Mouse (Mus musculus) left cerebral cortex, postnatal 10 days (tissue): ENCODE data around the gene Rab3a. TPM values are rescaled to one million over a fixed set of nuclear protein-coding genes. Genes with fewer than 3 reads are reported as not detected.

Source experiments
- DNase-seq, 2 experiments: peaks; one replicate each; pipeline ENCODE4 v3.0.0; 2021 to 2022; ENCODE audit warnings: low spot score in 2 of 2, mixed read lengths in 1 of 2; ENCODE audit errors: extremely low spot score in 1 of 2
- intact Hi-C: fragments of 180-260 bp; cut with DNase I; formaldehyde crosslinking; loops from one replicate; pipeline ENCODE4 v1.15.1; 2025
- total RNA-seq, 2 experiments: library from RNA; stranded (reverse); gene quantifications; 2 replicates each; pipeline ENCODE4 v1.2.3; 2021

Gene Rab3a
- total RNA-seq, 2 experiments from 2014 or later, result 756 to 791 TPM

DNA sequence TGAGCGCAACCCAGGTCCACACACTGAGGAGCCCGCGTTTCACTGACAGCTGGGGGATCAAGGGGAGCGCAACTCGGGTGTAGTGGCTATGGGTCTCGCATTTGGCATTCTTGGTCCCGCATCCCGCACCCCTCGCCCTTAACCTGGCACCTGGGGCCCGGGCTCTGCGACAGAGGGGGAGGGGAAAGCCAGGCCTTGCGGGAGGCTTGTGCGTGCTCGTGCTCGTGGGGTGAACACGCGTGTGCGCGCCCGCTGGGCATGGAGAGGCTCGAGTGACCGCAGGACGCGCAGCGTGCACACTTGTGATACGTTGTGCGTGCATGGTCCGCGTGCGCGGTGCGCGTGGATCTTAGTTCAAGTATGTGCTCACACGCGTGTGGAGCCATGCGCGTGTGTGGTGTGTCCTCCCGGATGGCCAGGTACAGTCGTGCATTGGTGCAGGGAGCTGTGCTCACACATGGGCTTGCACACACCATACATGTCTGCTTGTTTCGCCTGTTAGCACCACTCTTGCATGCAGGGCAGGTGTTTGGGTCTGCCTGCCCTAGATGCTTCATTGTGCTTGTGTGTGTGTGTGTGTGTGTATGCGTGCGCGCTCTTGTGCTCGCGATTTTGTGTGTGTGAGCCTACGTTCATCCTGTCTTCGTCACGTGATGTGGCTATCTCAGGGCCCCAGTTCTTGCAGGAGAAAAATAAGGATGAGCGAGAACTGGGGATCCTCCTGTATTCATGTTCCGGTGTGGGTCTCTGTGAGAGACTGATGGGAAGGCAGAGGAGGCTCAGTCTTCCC, 587 bp downstream of the Rab3a start:
- intact Hi-C loops, result no loop called here
- DNase-seq, result peak; percentile 79 to 90

DNA sequence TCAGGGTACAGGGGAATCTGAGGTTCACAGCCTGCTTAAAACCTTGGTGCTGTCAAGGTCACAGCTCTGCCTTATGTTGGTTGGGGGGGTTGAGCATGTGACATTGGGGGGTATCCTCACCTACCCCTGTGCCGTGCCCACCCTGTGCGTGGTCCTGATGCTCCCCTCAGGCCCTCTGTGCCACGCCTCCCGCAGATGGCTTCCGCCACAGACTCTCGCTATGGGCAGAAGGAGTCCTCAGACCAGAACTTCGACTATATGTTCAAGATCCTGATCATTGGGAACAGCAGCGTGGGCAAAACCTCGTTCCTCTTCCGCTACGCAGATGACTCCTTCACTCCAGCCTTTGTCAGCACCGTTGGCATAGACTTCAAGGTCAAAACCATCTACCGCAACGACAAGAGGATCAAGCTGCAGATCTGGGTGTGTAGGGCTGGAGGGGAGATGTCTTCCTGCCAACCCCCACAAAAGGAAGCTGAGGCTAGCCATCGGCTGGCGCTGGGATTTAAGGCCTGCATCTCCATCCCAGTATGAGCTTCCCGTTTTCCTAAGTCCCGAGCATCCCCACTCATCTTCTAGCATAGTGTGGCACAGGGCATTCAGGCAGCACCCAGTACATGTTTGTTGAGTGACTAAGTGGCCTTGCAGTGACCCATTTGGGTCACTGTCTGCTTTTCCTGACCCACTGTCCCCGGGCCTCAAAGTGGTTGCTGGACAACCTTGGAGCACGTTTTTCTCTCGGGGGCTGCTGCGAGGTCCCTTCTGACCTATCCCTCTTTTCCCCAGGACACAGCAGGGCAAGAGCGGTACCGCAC, 1.4 kb downstream of the Rab3a start:
- intact Hi-C loops, result no loop called here

GRCm38 (mm10) chr8:70756476-70757040, 2.1 kb downstream of the Rab3a start:
- intact Hi-C loops, result no loop called here
- DNase-seq, result peak; percentile 3 to 22

More for the DNA sequence above, 1.4 kb downstream of the Rab3a start:
- peak; percentile 4 to 47 for DNase-seq

GRCm38 (mm10) chr8:70757523-70758307, 3.2 kb downstream of the Rab3a start:
- intact Hi-C loops, result no loop called here
- peak in 1 of 2 experiments; percentile 61 for DNase-seq

- no peak for DNase-seq
- intact Hi-C loops, result no loop called here
Measured at GRCm38 (mm10) chr8:70758308-70758615, 3.8 kb downstream of the Rab3a start.

- intact Hi-C loops, result no loop called here
- DNase-seq, result peak in 1 of 2 experiments; percentile 56
Measured at GRCm38 (mm10) chr8:70758616-70759561, 4.4 kb downstream of the Rab3a start.

- intact Hi-C loops, result loop anchor here (5.0 kb wide), 1 partner anchor 82 kb away; no protein-coding TSS in a partner anchor
- DNase-seq, result no peak
Measured at GRCm38 (mm10) chr8:70760350-70760749, 5.9 kb downstream of the Rab3a start.

DNA sequence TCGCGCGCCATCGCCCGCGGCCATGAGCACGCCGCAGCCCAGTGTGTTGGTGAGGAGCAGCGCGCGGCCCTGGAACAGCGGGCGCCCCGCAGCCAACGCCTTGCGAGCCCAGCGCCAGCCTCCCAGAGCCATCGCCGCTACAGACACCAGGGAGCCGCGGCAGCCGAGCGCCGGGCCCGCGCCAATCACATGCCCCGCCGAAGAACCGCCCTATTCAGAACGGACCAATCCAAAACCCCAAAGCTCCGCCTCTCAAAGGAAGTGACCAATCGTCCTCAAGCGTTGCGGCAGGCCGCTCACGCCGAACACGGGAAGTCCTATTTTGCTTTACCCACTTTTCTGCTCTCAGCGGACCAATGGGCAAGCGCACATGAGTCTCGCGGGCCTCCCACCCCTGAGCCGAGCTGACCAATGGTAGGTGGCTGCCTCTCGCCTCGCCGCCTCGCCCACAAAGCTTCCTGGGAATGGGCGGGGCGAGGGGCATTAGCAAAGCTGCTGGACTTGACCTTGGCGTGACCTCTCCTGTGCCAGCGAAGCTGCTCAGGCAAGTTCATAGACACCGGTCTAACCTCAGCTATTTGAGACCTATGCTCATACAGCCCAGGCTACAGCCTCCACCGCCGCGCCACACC, 6.4 kb downstream of the Rab3a start, which contains the start of gene Mpv17l2:
Gene Mpv17l2, minus strand, starts transcription at position 172 of the 632 bp plus-strand sequence.
- intact Hi-C loops, result loop anchor here (5.0 kb wide), 1 partner anchor 81 kb away; no protein-coding TSS in a partner anchor
- peak; percentile 96 to 99 for DNase-seq

DNA sequence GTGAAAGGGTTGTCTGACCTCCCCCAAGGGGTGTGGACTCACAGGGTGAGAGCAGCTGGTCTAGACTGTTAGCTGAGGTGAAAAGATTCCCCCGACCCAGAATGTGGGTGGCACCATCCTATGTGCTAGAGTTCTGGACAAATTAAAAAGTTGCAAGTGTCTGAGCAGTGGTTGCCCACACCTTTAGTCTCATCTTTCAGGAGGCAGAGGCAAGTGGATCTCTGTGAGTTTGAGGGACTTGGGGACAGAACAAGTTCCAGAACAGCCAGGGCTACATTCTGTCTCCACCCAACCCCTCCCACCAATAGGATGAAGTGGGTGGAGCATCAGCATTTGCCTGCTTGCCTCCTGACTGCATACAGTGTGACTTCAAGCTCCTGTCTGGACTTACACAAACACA, 7.6 kb downstream of the Rab3a start:
- intact Hi-C loops, result loop anchor here (5.0 kb wide), 1 partner anchor 80 kb away; no protein-coding TSS in a partner anchor
- DNase-seq, result no peak

DNA sequence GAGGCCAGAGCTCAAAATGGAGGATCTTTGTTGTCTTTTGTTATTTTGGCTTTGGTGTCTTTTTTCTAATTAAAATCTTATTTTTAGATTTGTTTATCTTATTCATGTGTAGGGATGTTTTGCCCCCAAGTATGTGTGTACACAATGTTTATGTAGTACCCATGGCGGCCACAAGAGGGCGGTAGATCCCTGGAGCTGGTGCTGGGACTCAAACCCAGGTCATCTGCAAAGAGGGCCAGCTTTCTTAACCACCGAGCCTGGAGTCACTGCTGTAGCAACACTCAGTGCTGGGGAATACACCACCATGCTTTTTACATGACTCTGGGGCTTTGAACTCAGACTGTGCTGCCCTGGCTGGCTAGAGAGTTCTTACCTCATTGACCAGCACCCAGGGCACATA, 8.9 kb downstream of the Rab3a start:
- intact Hi-C loops, result loop anchor here (5.0 kb wide), 1 partner anchor 79 kb away; no protein-coding TSS in a partner anchor
- no peak for DNase-seq

DNA sequence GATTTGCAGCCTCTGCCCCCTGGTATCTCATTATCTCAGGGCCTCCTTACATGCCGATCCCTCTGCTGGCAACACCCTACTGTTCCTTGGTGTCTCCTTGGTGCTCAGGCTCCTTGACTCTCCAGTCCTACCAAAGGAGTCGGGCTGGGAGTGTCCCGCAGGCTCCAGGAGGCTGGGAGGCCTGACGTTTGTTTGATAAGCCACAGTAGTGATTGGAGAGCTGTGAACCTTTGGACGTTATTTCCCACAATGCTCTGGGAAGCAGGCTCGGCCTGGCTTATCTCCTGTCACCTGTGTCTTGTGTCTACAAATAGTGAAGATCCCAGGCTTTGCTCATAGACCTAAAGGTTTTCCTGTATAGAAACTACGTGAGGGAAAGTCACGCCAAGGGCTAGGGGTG, 9.5 kb downstream of the Rab3a start:
- no peak for DNase-seq
- intact Hi-C loops, result loop anchor here (5.0 kb wide), 1 partner anchor 78 kb away; no protein-coding TSS in a partner anchor

- no peak for DNase-seq
- intact Hi-C loops, result loop anchor here (5.0 kb wide), 1 partner anchor 78 kb away; no protein-coding TSS in a partner anchor
Measured at GRCm38 (mm10) chr8:70764676-70765075, 10.2 kb downstream of the Rab3a start.

DNA sequence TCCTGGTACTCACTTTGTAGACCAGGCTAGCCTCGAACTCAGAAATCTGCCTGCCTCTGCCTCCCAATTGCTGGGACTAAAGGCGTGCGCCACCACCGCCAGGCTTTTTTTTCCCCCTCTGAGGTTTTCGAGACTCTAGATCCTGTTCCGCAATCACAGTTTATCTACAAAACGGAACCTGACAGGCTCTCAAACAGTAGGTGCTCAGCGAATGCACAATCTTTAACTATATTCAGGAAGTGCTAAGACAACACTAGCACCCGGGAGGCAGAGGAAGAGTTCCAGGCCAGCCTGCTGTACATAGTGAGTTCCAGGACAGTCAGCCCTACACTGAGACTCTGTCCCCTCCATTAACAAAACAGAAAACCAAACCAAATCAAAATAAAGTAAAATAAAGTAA, 10.8 kb downstream of the Rab3a start:
- DNase-seq, result no peak
- intact Hi-C loops, result no loop called here

DNA sequence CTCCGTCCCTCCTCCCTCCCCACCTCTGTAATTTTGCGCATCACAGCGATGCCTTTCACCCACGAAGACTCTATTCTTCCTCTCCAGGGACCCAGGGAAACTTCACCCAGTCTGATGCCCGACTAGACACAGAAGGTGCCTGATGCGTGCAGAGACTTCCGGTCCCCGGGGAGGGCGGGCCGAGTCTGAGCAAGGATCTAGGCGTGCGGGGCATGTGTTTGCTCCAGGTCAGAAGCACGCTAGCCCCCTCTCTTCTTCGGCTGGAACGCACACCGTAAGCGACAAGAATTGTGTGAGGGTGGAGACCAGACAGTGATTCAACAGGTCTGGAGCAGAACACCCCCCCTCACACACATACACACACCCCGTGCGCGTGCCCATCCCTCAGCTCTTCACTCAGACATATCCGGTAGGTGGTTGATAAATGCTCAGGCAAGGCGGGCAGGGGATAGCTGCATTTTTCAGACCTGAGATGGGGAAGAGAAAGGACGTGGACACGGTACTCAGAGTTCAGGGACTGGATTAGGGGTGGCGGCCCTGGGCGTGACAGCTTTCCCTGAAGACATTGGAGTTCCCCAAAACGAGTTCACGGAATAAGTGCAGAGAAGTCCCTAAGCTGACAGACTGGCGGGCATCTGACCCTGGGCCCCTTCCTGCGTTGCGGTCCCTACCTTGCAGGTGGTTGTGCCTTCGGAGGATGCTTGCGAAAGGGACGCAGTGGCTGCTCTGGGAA, 11.5 kb downstream of the Rab3a start:
- intact Hi-C loops, result no loop called here
- DNase-seq, result no peak

- intact Hi-C loops, result no loop called here
- DNase-seq, result peak in 1 of 2 experiments; percentile 76
Measured at GRCm38 (mm10) chr8:70766571-70767440, 12.3 kb downstream of the Rab3a start.

GRCm38 (mm10) chr8:70767503-70767902, 13.0 kb downstream of the Rab3a start:
- DNase-seq, result no peak
- intact Hi-C loops, result no loop called here
